Mouse (Mus musculus): ENCODE data around the gene Sec23b.
"Not testable (repeated sequence)": the region's sequence is repeated elsewhere in the genome, so short reads cannot be mapped to it uniquely, and the experiment has no call there.

Gene Sec23b

GRCm38 (mm10) chr2:144555820-144556552 is at the start of gene Sec23b:
Sec23b (plus strand) TSS chr2:144556229.
- peak; percentile 95 for DNase-seq (ENCODE audit: low spot score in 2 of 2)

- DNase-seq (ENCODE audit: low spot score in 2 of 2), result no peak
These were observed 41.4 kb upstream of the Sec23b start for GRCm38 (mm10) chr2:144514619-144515018.

GRCm38 (mm10) chr2:144519772-144520171 is 36.3 kb upstream of the Sec23b start:
- no peak for DNase-seq (ENCODE audit: low spot score in 2 of 2)

- no peak for DNase-seq (ENCODE audit: low spot score in 2 of 2)
These were observed 30.2 kb upstream of the Sec23b start for GRCm38 (mm10) chr2:144525856-144526255.

GRCm38 (mm10) chr2:144526981-144527820 is 28.8 kb upstream of the Sec23b start, which contains the start of the genes Dzank1 and Polr3f:
Dzank1 (minus strand) TSS chr2:144527414.
Polr3f (plus strand) TSS chr2:144527718.
- peak; percentile 96 for DNase-seq (ENCODE audit: low spot score in 2 of 2)

- no peak for DNase-seq (ENCODE audit: low spot score in 2 of 2)
These were observed 28.2 kb upstream of the Sec23b start for GRCm38 (mm10) chr2:144527821-144528174.

- no peak for DNase-seq (ENCODE audit: low spot score in 2 of 2)
These were observed 18.9 kb upstream of the Sec23b start for GRCm38 (mm10) chr2:144537123-144537522.

- no peak for DNase-seq (ENCODE audit: low spot score in 2 of 2)
These were observed 14.8 kb upstream of the Sec23b start for GRCm38 (mm10) chr2:144541246-144541645.

- DNase-seq (ENCODE audit: low spot score in 2 of 2), result no peak
These were observed 12.4 kb upstream of the Sec23b start for GRCm38 (mm10) chr2:144543670-144544069.

- DNase-seq (ENCODE audit: low spot score in 2 of 2), result no peak
These were observed 11.4 kb upstream of the Sec23b start for GRCm38 (mm10) chr2:144544630-144545029.

GRCm38 (mm10) chr2:144545061-144545460 is 11.0 kb upstream of the Sec23b start:
- no peak for DNase-seq (ENCODE audit: low spot score in 2 of 2)

- no peak for DNase-seq (ENCODE audit: low spot score in 2 of 2)
These were observed 10.5 kb upstream of the Sec23b start for GRCm38 (mm10) chr2:144545481-144545880.

GRCm38 (mm10) chr2:144547559-144547958 is 8.5 kb upstream of the Sec23b start:
- no peak for DNase-seq (ENCODE audit: low spot score in 2 of 2)

GRCm38 (mm10) chr2:144550529-144550928 is 5.5 kb upstream of the Sec23b start, which contains the start of gene Rbbp9:
Rbbp9 (minus strand) TSS chr2:144550869.
- peak; percentile 34 to 38 for DNase-seq (ENCODE audit: low spot score in 2 of 2)

- DNase-seq (ENCODE audit: low spot score in 2 of 2), result no peak
These were observed 2.1 kb upstream of the Sec23b start for GRCm38 (mm10) chr2:144553905-144554304.

- no peak for DNase-seq (ENCODE audit: low spot score in 2 of 2)
These were observed 676 bp upstream of the Sec23b start for GRCm38 (mm10) chr2:144555286-144555819.

- no peak for DNase-seq (ENCODE audit: low spot score in 2 of 2)
These were observed 32.7 kb downstream of the Sec23b start for GRCm38 (mm10) chr2:144588723-144589122.

GRCm38 (mm10) chr2:144593036-144593435 is 37.0 kb downstream of the Sec23b start:
- DNase-seq (ENCODE audit: low spot score in 2 of 2), result not testable (repeated sequence)

- peak; percentile 73 to 77 for DNase-seq (ENCODE audit: low spot score in 2 of 2)
These were observed 38.1 kb downstream of the Sec23b start, which contains the start of gene Smim26 for GRCm38 (mm10) chr2:144593951-144594651. Smim26 (plus strand) TSS chr2:144594054.

GRCm38 (mm10) chr2:144598006-144598405 is 42.0 kb downstream of the Sec23b start:
- DNase-seq (ENCODE audit: low spot score in 2 of 2), result no peak

GRCm38 (mm10) chr2:144599831-144600687 is 44.0 kb downstream of the Sec23b start, which contains the start of gene Dtd1:
Dtd1 (plus strand) TSS chr2:144599897.
- DNase-seq (ENCODE audit: low spot score in 2 of 2), result peak; percentile 88 to 89
